Mouse (Mus musculus) adrenal gland, adult (tissue): Measurements from ENCODE around the gene Tigar.
A peak's percentile ranks its signal among the peaks of the same experiment; 100 is the strongest.

Experiments
- DNase-seq, 2 experiments: peaks; one replicate each; pipeline ENCODE4 v3.0.0; 2022 to 2023; ENCODE audit warnings: low spot score in 1 of 2; ENCODE audit not compliant: inconsistent age in 2 of 2

Gene Tigar

DNA sequence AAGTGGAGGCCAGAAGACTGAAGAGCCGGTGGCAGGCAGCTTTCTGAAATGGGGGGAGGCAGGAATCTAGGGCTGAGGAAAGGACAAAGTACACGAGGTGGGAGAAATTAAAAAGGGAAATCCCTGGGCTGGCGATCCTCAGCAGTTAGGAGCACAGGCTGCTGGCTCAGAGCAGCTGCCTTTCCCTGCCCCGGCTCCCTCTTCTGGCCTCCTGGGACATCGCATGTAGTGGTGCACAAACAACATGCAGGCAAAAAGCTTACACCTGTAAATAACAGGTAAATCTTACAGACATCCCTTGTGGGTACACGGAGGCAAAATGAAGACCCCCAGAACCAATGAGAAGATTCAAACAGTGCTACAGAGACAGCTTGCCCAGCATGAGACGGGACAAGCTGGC is 14.8 kb downstream of the Tigar start:
- no peak for DNase-seq

DNA sequence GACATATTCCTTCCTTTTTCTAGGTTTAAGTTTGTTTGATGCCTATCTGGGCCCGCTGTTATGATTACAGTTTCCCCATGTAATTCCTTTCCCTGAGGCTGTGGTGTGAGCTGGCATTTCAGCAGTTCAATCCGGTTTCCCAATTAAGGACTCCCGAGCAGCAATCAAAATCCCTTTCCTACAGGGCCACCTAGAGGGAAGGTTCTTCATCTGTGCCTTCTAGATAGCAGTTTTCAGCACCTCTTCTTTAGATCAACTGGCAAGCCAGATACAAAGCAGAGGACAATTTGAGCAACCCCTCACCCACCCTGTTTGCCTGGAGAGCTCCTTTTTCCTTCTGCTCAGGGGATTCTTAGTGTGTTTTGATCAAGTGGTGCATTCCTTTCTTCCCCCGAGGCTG is 22.6 kb downstream of the Tigar start:
- DNase-seq: peak in 1 of 2 experiments; percentile 71

GRCm38 (mm10) chr6:127081820-127082219 is 27.5 kb downstream of the Tigar start:
- no peak for DNase-seq

DNA sequence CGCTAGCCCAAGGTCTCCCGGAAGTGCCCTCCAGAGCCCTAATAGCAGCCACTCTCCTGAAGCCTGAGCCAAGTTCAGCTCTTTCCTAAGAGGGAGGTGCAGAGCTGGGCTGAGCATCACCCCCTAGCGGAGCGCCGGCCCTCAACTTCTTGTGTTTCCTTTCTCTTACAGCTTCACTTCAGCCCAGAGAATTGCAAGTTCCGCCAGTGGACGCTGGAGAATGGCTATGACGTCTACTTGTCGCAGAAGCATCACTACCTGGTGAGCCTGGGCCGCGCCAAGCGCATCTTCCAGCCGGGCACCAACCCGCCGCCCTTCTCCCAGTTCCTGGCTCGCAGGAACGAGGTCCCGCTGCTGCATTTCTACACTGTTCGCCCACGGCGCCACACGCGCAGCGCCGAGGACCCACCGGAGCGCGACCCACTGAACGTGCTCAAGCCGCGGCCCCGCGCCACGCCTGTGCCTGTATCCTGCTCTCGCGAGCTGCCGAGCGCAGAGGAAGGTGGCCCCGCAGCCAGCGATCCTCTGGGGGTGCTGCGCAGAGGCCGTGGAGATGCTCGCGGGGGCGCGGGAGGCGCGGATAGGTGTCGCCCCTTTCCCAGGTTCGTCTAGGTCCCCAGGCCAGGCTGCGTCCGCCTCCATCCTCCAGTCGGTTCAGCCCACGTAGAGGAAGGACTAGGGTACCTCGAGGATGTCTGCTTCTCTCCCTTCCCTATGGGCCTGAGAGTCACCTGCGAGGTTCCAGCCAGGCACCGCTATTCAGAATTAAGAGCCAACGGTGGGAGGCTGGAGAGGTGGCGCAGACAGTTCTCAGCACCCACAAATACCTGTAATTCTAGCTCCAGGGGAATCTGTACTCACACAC is 29.3 kb downstream of the Tigar start:
- peak; percentile 57 to 82 for DNase-seq

- DNase-seq: no peak
These were observed 36.5 kb downstream of the Tigar start, which contains the start of gene Fgf23 for GRCm38 (mm10) chr6:127072817-127073216. Fgf23 (plus strand) TSS chr6:127072902.

DNA sequence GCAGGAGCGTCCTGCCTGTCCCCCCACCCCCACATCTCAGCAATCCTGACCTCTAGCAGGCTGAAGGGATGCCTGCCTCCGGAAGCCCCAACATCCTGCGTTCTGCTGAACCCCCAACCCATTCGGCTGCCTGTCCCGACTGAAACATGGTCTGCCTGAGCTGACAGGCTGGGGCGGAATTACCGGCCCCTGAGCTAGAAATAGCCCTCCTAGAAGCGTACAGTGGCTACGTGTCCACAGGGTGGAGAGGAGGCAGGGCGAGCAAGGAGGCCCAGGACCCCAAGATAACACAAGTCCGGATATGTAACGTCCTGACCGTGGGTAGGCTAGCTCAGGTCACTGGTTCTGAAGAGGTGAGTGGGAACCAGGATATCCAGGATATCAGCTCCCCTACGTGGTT is 44.5 kb downstream of the Tigar start:
- DNase-seq: no peak

- no peak for DNase-seq
These were observed 45.4 kb downstream of the Tigar start for GRCm38 (mm10) chr6:127063915-127064314.

DNA sequence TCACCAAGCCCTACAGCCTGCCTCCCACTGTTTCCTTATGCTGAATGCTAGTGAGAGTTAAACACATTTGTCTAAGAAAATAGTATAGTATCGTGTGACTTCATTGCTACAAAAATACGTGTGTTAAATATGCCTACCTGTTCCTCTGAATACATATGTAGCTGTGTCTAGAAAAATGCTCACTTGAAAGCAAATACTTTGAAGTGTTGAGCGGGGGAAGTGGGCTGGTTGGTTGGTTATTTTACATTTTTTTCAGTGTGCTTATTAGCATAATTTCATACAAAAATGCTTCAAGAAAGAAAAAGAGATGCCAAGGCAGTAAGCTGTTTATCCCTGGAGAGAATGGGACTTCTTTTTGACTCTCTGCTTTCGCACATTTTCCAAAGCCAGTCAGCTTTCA is 49.4 kb downstream of the Tigar start:
- no peak for DNase-seq

DNA sequence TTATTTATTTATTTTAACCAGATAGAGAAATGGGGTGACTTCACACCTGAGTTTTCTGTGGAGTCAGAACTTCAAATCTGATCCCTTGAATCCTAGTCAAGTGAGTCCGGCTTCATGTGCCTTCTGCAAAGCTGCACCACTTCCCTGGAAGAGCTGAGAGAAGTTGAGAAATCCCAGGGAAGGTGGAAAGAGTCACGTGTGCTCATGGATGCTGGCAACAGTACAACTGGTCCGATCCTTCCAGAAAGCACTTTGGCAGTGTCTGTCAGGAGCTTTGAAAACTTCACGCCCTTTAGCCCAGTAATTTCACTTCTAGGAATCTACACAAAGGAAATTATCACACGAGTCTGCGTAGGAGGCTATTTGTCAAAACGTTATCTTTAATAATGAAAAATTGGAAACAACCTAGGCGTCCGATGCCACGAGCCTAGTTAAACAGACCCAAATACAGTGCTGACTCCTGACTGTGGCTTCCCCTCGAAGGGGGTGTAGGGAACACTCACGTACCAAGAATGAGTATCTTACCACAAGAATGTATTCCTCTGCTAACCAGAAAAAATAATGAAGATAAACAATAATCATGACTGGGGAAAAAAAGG is 52.3 kb downstream of the Tigar start:
- no peak for DNase-seq

GRCm38 (mm10) chr6:127050847-127051246 is 58.5 kb downstream of the Tigar start:
- DNase-seq: no peak

- no peak for DNase-seq
These were observed 64.4 kb downstream of the Tigar start for GRCm38 (mm10) chr6:127044909-127045308.
